Mouse (Mus musculus) spleen, adult 18-20 months (tissue): Measurements from ENCODE around the gene Tmem19.
"Not testable (repeated sequence)": the region's sequence is repeated elsewhere in the genome, so short reads cannot be mapped to it uniquely, and the experiment has no call there.

Source experiments
- DNase-seq, 2 experiments: peaks; one replicate each; pipeline ENCODE4 v3.0.0; 2022; ENCODE audit warnings: mixed read lengths in 2 of 2

Tmem19 gene

GRCm38 (mm10) chr10:115348131-115348530 is 14.2 kb downstream of the Tmem19 start:
- DNase-seq, result no peak

GRCm38 (mm10) chr10:115346444-115346843 is 15.9 kb downstream of the Tmem19 start:
- no peak for DNase-seq

GRCm38 (mm10) chr10:115342771-115343425 is 19.4 kb downstream of the Tmem19 start:
- no peak for DNase-seq

- no peak for DNase-seq
Measured at GRCm38 (mm10) chr10:115339820-115340328, 22.4 kb downstream of the Tmem19 start.

- DNase-seq, result no peak
Measured at GRCm38 (mm10) chr10:115336901-115337300, 25.4 kb downstream of the Tmem19 start.

- no peak for DNase-seq
Measured at GRCm38 (mm10) chr10:115333528-115333927, 28.8 kb downstream of the Tmem19 start.

GRCm38 (mm10) chr10:115332997-115333396 is 29.3 kb downstream of the Tmem19 start:
- DNase-seq, result no peak

GRCm38 (mm10) chr10:115332420-115332952 is 29.8 kb downstream of the Tmem19 start:
- DNase-seq, result no peak

- no peak for DNase-seq
Measured at GRCm38 (mm10) chr10:115329010-115329530, 33.2 kb downstream of the Tmem19 start.

GRCm38 (mm10) chr10:115328514-115328913 is 33.8 kb downstream of the Tmem19 start:
- DNase-seq, result no peak

- peak; percentile 46 to 74 for DNase-seq
Measured at GRCm38 (mm10) chr10:115323295-115323694, 39.0 kb downstream of the Tmem19 start.

GRCm38 (mm10) chr10:115321317-115322035 is 40.8 kb downstream of the Tmem19 start:
- DNase-seq, result no peak

GRCm38 (mm10) chr10:115318388-115318787 is 43.9 kb downstream of the Tmem19 start:
- not testable (repeated sequence) for DNase-seq

- no peak for DNase-seq
Measured at GRCm38 (mm10) chr10:115316313-115316712, 46.0 kb downstream of the Tmem19 start.

- DNase-seq, result peak; percentile 94 to 99
Measured at GRCm38 (mm10) chr10:115315473-115316171, 46.7 kb downstream of the Tmem19 start, which contains the start of gene Rab21. TSS of gene Rab21 (minus strand) at chr10:115315594.

- peak; percentile 70 to 77 for DNase-seq
Measured at GRCm38 (mm10) chr10:115314582-115315452, 47.5 kb downstream of the Tmem19 start.

- no peak for DNase-seq
Measured at GRCm38 (mm10) chr10:115314287-115314581, 48.1 kb downstream of the Tmem19 start.

- DNase-seq, result no peak
Measured at GRCm38 (mm10) chr10:115313641-115314286, 48.5 kb downstream of the Tmem19 start.

GRCm38 (mm10) chr10:115312732-115313131 is 49.6 kb downstream of the Tmem19 start:
- no peak for DNase-seq

- DNase-seq, result peak in 1 of 2 experiments; percentile 24
Measured at GRCm38 (mm10) chr10:115312194-115312593, 50.1 kb downstream of the Tmem19 start.

- DNase-seq, result no peak
Measured at GRCm38 (mm10) chr10:115311263-115311965, 50.9 kb downstream of the Tmem19 start.
